Mouse (Mus musculus) hindbrain, embryonic 10.5 days (tissue): ENCODE results near the gene Card11. TPM values are rescaled to one million over a fixed set of nuclear protein-coding genes. Genes with fewer than 3 reads are reported as not detected.

ENCODE experiments used
- DNase-seq: peaks from one replicate; pipeline ENCODE4 v3.0.0-alpha.2; 2017; ENCODE audit warnings: low spot score
- H3K27ac ChIP-seq: fragments of 300-500 bp; sonication (generic); 2 replicates; pipeline ENCODE4 v1.5.1; 2016; ENCODE audit warnings: mild to moderate bottlenecking, moderate library complexity
- H3K27me3 ChIP-seq: fragments of 300-500 bp; sonication (generic); 2 replicates; pipeline ENCODE4 v1.6.1; 2016; ENCODE audit warnings: mild to moderate bottlenecking; ENCODE audit not compliant: poor library complexity, insufficient read depth, severe bottlenecking
- H3K36me3 ChIP-seq: fragments of 300-500 bp; sonication (generic); 2 replicates; pipeline ENCODE4 v1.6.1; 2016; ENCODE audit warnings: mild to moderate bottlenecking, moderate library complexity
- H3K4me1 ChIP-seq: fragments of 300-500 bp; sonication (generic); replicated peaks from 2 replicates; pipeline ENCODE4 v1.6.1; 2016; ENCODE audit warnings: mild to moderate bottlenecking
- H3K4me3 ChIP-seq: fragments of 300-500 bp; sonication (generic); 2 replicates; pipeline ENCODE4 v1.5.1; 2016; ENCODE audit warnings: mild to moderate bottlenecking, moderate library complexity
- H3K9me3 ChIP-seq: fragments of 300-500 bp; sonication (generic); 2 replicates; pipeline ENCODE4 v1.6.1; 2016; ENCODE audit warnings: mild to moderate bottlenecking, moderate library complexity
- WGBS: fragments of 180-500 bp; shearing (Covaris S2); methylation state at CpG from one replicate; pipeline ENCODE4 v1.1.7; 2016; 5-methylcytosine and 5-hydroxymethylcytosine counted together
- polyA plus RNA-seq: library from polyadenylated mRNA; unstranded; fragments of >200 nt; fragmentation: Nextera tagmentation; extraction: Ambion mirVana; gene quantifications from 2 replicates; pipeline ENCODE4 v1.2.1, GENCODE M21; 2016

The Card11 gene
- polyA plus RNA-seq, 1 experiment from 2014 or later: 0.05 TPM

DNA sequence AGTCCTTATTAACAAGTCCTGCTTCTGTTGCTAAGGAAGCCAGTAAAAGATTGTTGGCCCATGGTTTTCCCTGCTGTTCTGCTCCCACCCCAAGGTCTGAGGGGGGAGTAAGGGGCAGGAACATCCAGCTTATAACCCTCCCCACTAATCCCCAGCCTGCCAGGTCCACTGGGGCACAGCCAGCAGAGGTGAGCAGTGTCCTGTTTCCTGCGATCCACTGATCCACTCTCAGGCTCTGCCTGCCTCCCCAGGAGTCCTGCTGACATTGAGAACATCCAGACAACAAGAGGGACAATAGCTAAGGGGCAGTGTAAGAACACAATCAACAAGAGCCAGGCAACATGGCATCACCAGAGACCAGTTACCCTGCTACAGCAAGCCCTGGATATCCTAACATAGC lies 173.6 kb downstream of the Card11 start:
- WGBS: 19% methylated on average over 1 of the region's 1 CpGs
- 0 out of 2 replicates have a peak overlapping the region, but pooled peaks have one; percentile 41 for H3K27ac ChIP-seq
- H3K4me3 ChIP-seq: 0 out of 2 replicates have a peak overlapping the region, but pooled peaks have one; percentile 0
- peaks cover 28% of the 10 kb centered on the region for H3K36me3 ChIP-seq
- DNase-seq: no peak
- H3K4me1 ChIP-seq: peaks cover 40% of the 10 kb centered on the region
- H3K27me3 ChIP-seq: no peaks in the 10 kb centered on the region
- H3K9me3 ChIP-seq: no peaks in the 10 kb centered on the region

DNA sequence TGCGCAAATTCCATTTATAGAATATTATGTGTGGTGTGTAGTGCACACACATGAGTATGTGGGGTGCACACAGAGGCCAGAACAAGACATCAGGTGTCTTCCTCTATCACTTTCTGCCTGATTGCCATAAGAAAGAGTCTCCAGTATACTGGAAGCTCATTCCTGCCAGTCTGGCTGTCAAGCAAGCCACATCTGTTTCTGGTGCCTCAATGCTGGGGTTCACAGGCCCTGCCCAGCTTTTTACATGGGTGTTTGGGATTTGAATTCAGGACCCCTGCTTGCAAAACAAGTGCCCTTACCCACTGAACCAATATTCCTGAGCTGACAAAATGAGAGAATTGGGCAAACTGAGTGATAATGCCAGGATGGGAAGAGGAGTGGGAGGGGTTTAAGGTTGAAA lies 174.3 kb downstream of the Card11 start:
- Histone ChIP-seq H3K9me3 (no peaks in the 10 kb centered on the region), H3K4me1 (peaks cover 42% of the 10 kb centered on the region), H3K36me3 (peaks cover 28% of the 10 kb centered on the region), H3K27ac (no peak overlapping the region), H3K4me3 (no peak overlapping the region), H3K27me3 (no peaks in the 10 kb centered on the region)
- no peak for DNase-seq
- WGBS: 95% methylated on average over 1 of the region's 1 CpGs

DNA sequence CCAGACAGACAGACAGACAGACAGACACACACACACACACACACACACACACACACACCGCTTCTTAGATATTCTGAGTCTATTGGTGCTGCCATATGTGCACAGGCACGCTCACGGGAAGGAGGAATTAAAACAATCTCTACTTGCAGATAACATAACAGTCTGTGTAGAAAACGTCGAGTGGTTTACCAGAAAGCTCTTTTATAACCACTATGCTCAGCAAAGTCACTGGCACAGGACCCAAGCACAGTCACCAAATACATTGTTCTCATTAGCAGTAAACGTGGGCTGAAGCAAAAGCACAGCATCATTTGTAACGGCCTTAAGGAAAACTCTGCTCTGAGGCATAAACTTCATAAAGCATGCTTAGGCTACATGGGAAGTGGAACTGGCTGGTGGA lies 176.3 kb downstream of the Card11 start:
- no peak overlapping the region for H3K4me3 ChIP-seq
- H3K4me1 ChIP-seq: peaks cover 50% of the 10 kb centered on the region
- H3K27ac ChIP-seq: no peak overlapping the region
- H3K27me3 ChIP-seq: no peaks in the 10 kb centered on the region
- no peak for DNase-seq
- H3K9me3 ChIP-seq: no peaks in the 10 kb centered on the region
- H3K36me3 ChIP-seq: peaks cover 28% of the 10 kb centered on the region
- 90% methylated on average over 7 of the region's 7 CpGs for WGBS

DNA sequence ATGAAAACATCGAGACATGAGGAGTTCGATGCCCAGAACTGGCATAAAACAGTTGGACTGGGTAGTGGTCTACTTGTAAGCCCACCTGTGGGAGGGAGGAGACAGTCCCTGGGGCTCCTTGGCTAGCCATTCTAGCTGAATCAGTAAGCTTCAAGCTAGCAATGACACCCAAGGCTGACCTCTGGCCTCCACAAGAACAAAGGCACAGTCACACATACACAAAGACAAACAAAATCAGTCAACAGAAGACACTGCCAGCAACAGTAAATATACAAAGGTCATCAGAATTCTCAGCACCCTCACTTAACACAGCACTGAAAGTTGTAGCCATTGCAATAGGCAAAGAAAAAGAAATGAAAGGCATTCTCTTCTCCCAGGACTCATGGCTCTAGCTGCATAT lies 177.0 kb downstream of the Card11 start:
- 90% methylated on average over 2 of the region's 2 CpGs for WGBS
- H3K27ac ChIP-seq: no peak overlapping the region
- DNase-seq: no peak
- peaks cover 48% of the 10 kb centered on the region for H3K4me1 ChIP-seq
- H3K27me3 ChIP-seq: no peaks in the 10 kb centered on the region
- H3K9me3 ChIP-seq: no peaks in the 10 kb centered on the region
- no peak overlapping the region for H3K4me3 ChIP-seq
- peaks cover 28% of the 10 kb centered on the region for H3K36me3 ChIP-seq

Other genes with a start within 250 kb of the Card11 start
- 9.9 and 11.3 TPM in 2 replicates for gene Gna12, start 170.2 kb downstream of the Card11 start, polyA plus RNA-seq
- gene Sdk1, start 240.9 kb upstream of the Card11 start, polyA plus RNA-seq: 0.99 and 1.5 TPM in 2 replicates